Mouse (Mus musculus) heart, postnatal 0 days (tissue): Measurements from ENCODE around the gene Zfyve9. TPM values are rescaled to one million over a fixed set of nuclear protein-coding genes. Genes with fewer than 3 reads are reported as not detected.
A peak's percentile ranks its signal among the peaks of the same experiment; 100 is the strongest.

Experiments
- ATAC-seq: fragments of 200-750 bp; cut with Nextera tagmentation; 2 replicates; pipeline ENCODE4 v1.8.0; 2017; ENCODE audit warnings: low read depth, moderate number of reproducible peaks, moderate library complexity; ENCODE audit not compliant: insufficient read depth
- DNase-seq: peaks from one replicate; pipeline ENCODE4 v3.0.0-alpha.2; 2016; ENCODE audit warnings: low spot score
- H3K27ac ChIP-seq: fragments of 300-500 bp; sonication (generic); 2 replicates; pipeline ENCODE4 v1.5.1; 2014; ENCODE audit warnings: low read depth, mild to moderate bottlenecking
- H3K27me3 ChIP-seq: fragments of 300-500 bp; sonication (generic); 2 replicates; pipeline ENCODE4 v1.6.1; 2014; ENCODE audit warnings: low read length, mixed read lengths; ENCODE audit not compliant: control insufficient read depth, insufficient read depth
- H3K36me3 ChIP-seq: fragments of 300-500 bp; sonication (generic); replicated peaks from 2 replicates; pipeline ENCODE4 v1.6.1; 2014; ENCODE audit warnings: low read length, mixed read lengths; ENCODE audit not compliant: control insufficient read depth, insufficient read depth
- H3K4me1 ChIP-seq: fragments of 300-500 bp; sonication (generic); 2 replicates; pipeline ENCODE4 v1.6.1; 2014; ENCODE audit warnings: antibody characterized with exemption; ENCODE audit not compliant: control insufficient read depth, insufficient read depth
- H3K4me2 ChIP-seq: fragments of 300-500 bp; sonication (generic); 2 replicates; pipeline ENCODE4 v1.6.1; 2014; ENCODE audit warnings: low read depth, mild to moderate bottlenecking, low read length, moderate library complexity
- H3K4me3 ChIP-seq: fragments of 300-500 bp; sonication (generic); 2 replicates; pipeline ENCODE4 v1.5.1; 2014; ENCODE audit warnings: low read depth, low read length
- H3K9ac ChIP-seq: fragments of 300-500 bp; sonication (generic); replicated peaks from 2 replicates; pipeline ENCODE4 v1.6.1; 2014; ENCODE audit warnings: low read depth, low read length, mixed read lengths
- H3K9me3 ChIP-seq: fragments of 300-500 bp; sonication (generic); replicated peaks from 2 replicates; pipeline ENCODE4 v1.6.1; 2016; ENCODE audit warnings: low read length; ENCODE audit not compliant: control insufficient read depth
- CTCF ChIP-seq: IDR thresholded peaks from 2 replicates; pipeline ENCODE4 v1.5.1; 2016; ENCODE audit warnings: antibody characterized with exemption, control low read depth, low read depth
- EP300 ChIP-seq: IDR thresholded peaks from 2 replicates; pipeline ENCODE4 v1.6.1; 2016; ENCODE audit warnings: antibody characterized with exemption, low read depth
- WGBS: fragments of 180-500 bp; shearing (Covaris S2); extraction: QIAGEN DNeasy Blood & Tissue Kit; methylation state at CpG from one replicate; pipeline ENCODE4 v1.1.7; 2014; 5-methylcytosine and 5-hydroxymethylcytosine counted together
- polyA plus RNA-seq: library from polyadenylated mRNA; unstranded; fragments of >200 nt; fragmentation: Nextera tagmentation; extraction: Ambion mirVana; gene quantifications from 2 replicates; pipeline ENCODE4 v1.2.1, GENCODE M21; 2015
- total RNA-seq: library from RNA; depleted of rRNA; stranded (reverse); fragments of >200 nt; gene quantifications from 2 replicates; pipeline ENCODE4 v1.2.3, GENCODE M21; 2014; ENCODE audit warnings: low replicate concordance

The Zfyve9 gene
- total and polyA plus RNA-seq, 2 experiments from 2014 or later = 3.1 to 9.8 TPM

DNA sequence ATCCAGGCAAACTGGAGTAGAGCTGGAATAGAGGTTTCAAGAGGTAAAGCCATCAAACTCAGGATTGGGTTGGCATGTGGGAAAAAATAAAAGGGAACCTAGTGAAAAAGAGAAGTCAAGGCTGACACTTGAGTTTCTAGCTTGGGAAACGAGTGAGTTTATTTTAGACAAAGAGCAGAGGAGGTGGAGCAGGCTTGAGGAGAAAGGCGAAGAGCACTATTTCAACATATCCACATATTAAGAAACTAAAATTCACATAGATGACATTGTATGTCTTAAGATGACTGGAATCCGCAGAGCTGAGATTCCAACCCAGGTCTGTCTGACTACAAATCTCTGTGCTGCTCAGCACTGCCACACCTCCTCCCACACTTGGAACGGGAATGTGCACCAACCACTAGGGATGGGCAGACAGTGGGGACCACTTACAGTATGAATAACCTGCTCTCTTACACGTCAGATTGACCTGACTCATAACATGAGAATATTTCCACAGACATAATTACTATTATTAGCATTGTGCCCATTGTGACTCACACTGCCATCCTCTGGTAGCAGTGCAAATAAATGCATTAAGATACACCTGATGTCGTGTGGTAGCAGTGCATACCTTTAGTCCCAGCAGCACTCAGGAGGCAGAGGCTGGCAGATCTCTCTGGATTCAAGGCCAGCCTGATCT is 8.8 kb upstream of the Zfyve9 start:
- no peaks in the 10 kb centered on the region for H3K9me3 ChIP-seq
- H3K4me3 ChIP-seq = no peak overlapping the region
- no peak overlapping the region for H3K27ac ChIP-seq
- no peaks in the 10 kb centered on the region for H3K36me3 ChIP-seq
- H3K4me2 ChIP-seq = no peak overlapping the region
- DNase-seq (no peak), ATAC-seq (peak; percentile 27; the same call in 1 of the 2 replicates)
- H3K4me1 ChIP-seq = no peaks in the 10 kb centered on the region
- no peak overlapping the region for H3K9ac ChIP-seq
- H3K27me3 ChIP-seq = no peaks in the 10 kb centered on the region
- TF ChIP-seq CTCF (peak; percentile 25; the same call in 1 of the 2 replicates), EP300 (no peak)
- 56% methylated on average over 6 of the region's 6 CpGs for WGBS

DNA sequence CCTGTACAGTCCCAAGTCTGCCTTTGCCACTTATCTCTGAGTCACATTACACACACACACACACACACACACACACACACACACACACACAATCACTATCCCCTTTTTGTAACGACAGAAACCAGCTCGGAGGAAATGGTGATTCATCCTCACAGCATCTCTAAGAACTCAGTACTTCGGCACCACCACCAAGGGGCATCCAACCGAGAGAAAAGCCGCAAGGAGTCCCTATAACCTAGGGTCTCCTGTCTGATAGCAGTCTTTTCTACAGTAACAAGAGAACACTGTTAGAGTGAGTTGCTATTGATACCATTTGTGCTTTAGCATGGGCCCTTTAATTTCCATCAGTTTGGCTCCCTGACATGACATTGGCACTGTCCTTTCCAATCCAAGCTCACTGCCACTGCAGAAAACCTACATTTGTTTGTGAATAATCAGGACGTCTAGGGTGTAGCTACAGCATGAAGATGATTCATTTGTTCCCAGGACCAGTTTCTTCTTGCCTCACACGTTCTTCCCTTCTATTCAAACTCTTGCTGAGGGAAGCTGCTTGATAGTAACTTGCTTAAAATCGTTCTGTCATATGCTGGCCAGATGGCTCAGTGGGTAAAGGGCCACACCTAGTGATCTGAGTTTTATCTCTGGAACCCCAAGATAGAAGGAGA is 2.0 kb upstream of the Zfyve9 start:
- H3K27me3 ChIP-seq = no peaks in the 10 kb centered on the region
- TF ChIP-seq CTCF = no peak
- TF ChIP-seq EP300 = no peak
- ATAC-seq (no peak), DNase-seq (no peak)
- H3K36me3 ChIP-seq = no peaks in the 10 kb centered on the region
- no peaks in the 10 kb centered on the region for H3K9me3 ChIP-seq
- no peak overlapping the region for H3K9ac ChIP-seq
- no peak overlapping the region for H3K4me3 ChIP-seq
- no peak overlapping the region for H3K27ac ChIP-seq
- 27% methylated on average over 8 of the region's 8 CpGs for WGBS
- H3K4me1 ChIP-seq = no peaks in the 10 kb centered on the region
- H3K4me2 ChIP-seq = no peak overlapping the region

DNA sequence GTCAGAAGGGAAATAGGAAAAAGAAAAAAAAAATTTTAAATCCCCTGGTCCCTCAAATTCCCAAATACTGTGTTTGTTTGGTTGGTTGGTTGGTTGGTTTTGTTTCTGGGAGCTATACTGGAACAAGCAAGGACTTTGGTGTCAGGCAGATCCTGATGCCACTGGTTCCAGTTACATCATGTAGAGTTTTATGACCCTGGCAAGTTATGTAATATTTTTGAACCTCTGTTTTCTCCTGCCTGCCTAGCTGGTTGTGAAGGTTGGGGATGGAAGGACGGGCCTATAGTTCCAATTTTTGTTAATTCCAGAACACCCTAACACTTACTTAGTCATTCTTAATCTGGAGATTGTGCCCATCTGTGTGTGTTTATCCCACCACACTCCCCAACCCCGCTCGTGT is 998 bp upstream of the Zfyve9 start:
- H3K4me2 ChIP-seq = peak overlapping the region; percentile 98; the same call in 1 of the 2 replicates
- no peaks in the 10 kb centered on the region for H3K36me3 ChIP-seq
- WGBS = 75% methylated on average over 3 of the region's 3 CpGs
- H3K4me1 ChIP-seq = no peaks in the 10 kb centered on the region
- 0 out of 2 replicates have a peak overlapping the region, but pooled peaks have one; percentile 94 for H3K4me3 ChIP-seq
- ATAC-seq (no peak), DNase-seq (no peak)
- no peak overlapping the region for H3K27ac ChIP-seq
- H3K9ac ChIP-seq = no peak overlapping the region
- no peaks in the 10 kb centered on the region for H3K9me3 ChIP-seq
- H3K27me3 ChIP-seq = no peaks in the 10 kb centered on the region
- no peak for TF ChIP-seq CTCF
- no peak for TF ChIP-seq EP300

DNA sequence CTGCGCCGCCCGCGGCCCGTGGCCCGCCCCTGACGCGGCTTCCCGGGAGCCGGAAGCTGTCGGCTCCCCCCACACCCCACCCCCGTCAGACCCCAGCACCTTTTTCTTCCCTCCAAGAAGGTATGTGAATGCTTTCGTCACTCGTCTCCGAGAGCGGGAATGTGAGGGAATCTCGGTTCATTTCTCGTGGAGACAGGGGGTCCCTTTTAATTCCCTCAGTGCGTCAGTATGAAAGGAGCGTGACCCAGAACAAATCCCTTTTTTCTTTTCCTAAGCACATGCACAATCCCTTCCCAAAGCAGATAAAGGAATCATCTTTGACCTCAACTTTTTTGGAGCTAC is 237 bp upstream of the Zfyve9 start:
- H3K9ac ChIP-seq = peak overlapping the region; percentile 97
- H3K4me1 ChIP-seq = no peaks in the 10 kb centered on the region
- H3K27ac ChIP-seq = peak overlapping the region; percentile 94
- under 1% methylated on average over 16 of the region's 20 CpGs for WGBS
- no peaks in the 10 kb centered on the region for H3K36me3 ChIP-seq
- H3K9me3 ChIP-seq = no peaks in the 10 kb centered on the region
- no peaks in the 10 kb centered on the region for H3K27me3 ChIP-seq
- DNase-seq (peak; percentile 54), ATAC-seq (no peak)
- no peak for TF ChIP-seq EP300
- TF ChIP-seq CTCF = no peak
- H3K4me3 ChIP-seq = peak overlapping the region; percentile 94
- peak overlapping the region; percentile 98 for H3K4me2 ChIP-seq

DNA sequence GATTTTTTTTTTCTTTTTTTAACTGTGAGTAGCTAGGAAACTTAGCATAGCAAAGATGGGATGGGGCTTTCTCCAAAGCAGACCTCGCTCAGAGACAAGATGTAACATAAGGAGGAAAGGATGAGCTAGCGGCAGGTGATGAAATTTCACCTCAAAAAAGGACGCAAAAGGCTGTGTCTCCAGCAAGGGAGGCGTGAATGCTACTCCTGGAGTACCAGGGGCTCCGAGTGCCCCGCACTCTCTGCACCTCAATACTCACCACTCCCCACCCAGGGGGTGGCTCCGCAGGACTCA is 888 bp downstream of the Zfyve9 start:
- WGBS = under 1% methylated on average over 7 of the region's 7 CpGs

More for the DNA sequence above, 888 bp downstream of the Zfyve9 start:
- peak overlapping the region; percentile 97 for H3K9ac ChIP-seq
- TF ChIP-seq CTCF (no peak), EP300 (no peak)
- H3K9me3 ChIP-seq = no peaks in the 10 kb centered on the region
- no peaks in the 10 kb centered on the region for H3K36me3 ChIP-seq
- peak overlapping the region; percentile 94 for H3K4me3 ChIP-seq
- no peaks in the 10 kb centered on the region for H3K27me3 ChIP-seq
- ATAC-seq (no peak), DNase-seq (no peak)
- peak overlapping the region; percentile 98 for H3K4me2 ChIP-seq
- H3K4me1 ChIP-seq = no peaks in the 10 kb centered on the region
- peak overlapping the region; percentile 94 for H3K27ac ChIP-seq
